In the genomic region with DNA sequence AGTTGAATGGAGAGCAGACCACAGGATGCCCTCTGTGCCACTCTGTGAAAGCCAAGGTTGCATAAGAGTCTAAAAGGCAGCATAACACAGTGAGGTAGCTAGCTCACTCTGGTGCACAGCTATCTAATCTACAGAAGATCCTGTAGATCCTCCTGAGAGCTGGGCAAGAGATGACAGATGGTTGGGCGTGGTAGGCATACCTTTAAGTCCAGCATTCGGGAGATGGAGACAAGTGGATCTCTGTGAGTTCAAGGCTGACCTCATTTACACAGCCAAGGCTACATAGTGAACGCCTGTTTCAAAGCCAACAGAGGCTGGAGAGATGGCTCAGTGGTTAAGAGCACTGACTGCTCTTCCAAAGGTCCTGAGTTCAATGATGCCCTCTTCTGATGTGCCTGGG, we compare ENCODE assay signal across 28 mouse cellular contexts. TPM values are rescaled to one million over a fixed set of nuclear protein-coding genes. Genes with fewer than 3 reads are reported as not detected.
"Had no signal": no experiment of that assay in that cellular context is flagged by ENCODE, and none has a peak within 500 bp of the region (broad histone marks: within the 10 kb centered on the region; RNA-seq: fewer than 3 reads in every experiment).

No protein-coding gene starts in this region.

- H3K27ac ChIP-seq: heart, adult 2 months; heart, embryonic 13.5 days; heart, embryonic 15.5 days; hindbrain, embryonic 13.5 days; hindbrain, embryonic 15.5 days; hindbrain, postnatal 0 days; kidney, postnatal 0 days; limb, embryonic 13.5 days; limb, embryonic 15.5 days; liver, embryonic 12.5 days; liver, embryonic 14.5 days had no signal

- H3K27me3 ChIP-seq: heart, embryonic 13.5 days; heart, embryonic 15.5 days; hindbrain, embryonic 13.5 days; hindbrain, embryonic 15.5 days; limb, embryonic 13.5 days; limb, embryonic 15.5 days; liver, embryonic 12.5 days had no signal

- H3K4me3 ChIP-seq: heart, adult 2 months; heart, embryonic 13.5 days; heart, embryonic 15.5 days; hindbrain, embryonic 13.5 days; hindbrain, embryonic 15.5 days; limb, embryonic 13.5 days; limb, embryonic 15.5 days; liver, embryonic 12.5 days had no signal

- H3K36me3 ChIP-seq: heart, embryonic 13.5 days; heart, embryonic 15.5 days; hindbrain, embryonic 13.5 days; hindbrain, embryonic 15.5 days; limb, embryonic 13.5 days; limb, embryonic 15.5 days; liver, embryonic 12.5 days had no signal

- ATAC-seq: hindbrain, postnatal 0 days; intestine, embryonic 16.5 days; liver, embryonic 12.5 days had no signal

- H3K4me1 ChIP-seq: heart, embryonic 13.5 days; heart, embryonic 15.5 days; hindbrain, embryonic 13.5 days; hindbrain, embryonic 15.5 days; limb, embryonic 13.5 days; limb, embryonic 15.5 days; liver, embryonic 12.5 days had no signal

- H3K9ac ChIP-seq: heart, embryonic 13.5 days; heart, embryonic 15.5 days; hindbrain, embryonic 13.5 days; hindbrain, embryonic 15.5 days; limb, embryonic 13.5 days; limb, embryonic 15.5 days; liver, embryonic 12.5 days; liver, embryonic 14.5 days had no signal

- DNase-seq: gastrocnemius, postnatal 14 days; gastrocnemius, postnatal 36 days; heart, adult 11 months; heart, adult 2 months; heart, postnatal 14 days; heart, postnatal 36 days; kidney, adult 11 months; kidney, adult 2 months; kidney, adult 9 months; kidney, postnatal 14 days; kidney, postnatal 36 days; layer of hippocampus, adult 9-11 months; layer of hippocampus, postnatal 36 days; left cerebral cortex, postnatal 4 days had no signal

- H3K9me3 ChIP-seq: heart, embryonic 13.5 days; heart, embryonic 15.5 days; hindbrain, embryonic 13.5 days; hindbrain, embryonic 15.5 days; limb, embryonic 13.5 days; limb, embryonic 15.5 days; liver, embryonic 12.5 days had no signal

- H3K4me2 ChIP-seq: heart, embryonic 11.5 days; heart, embryonic 13.5 days; heart, embryonic 15.5 days; hindbrain, embryonic 13.5 days; hindbrain, embryonic 15.5 days; limb, embryonic 13.5 days; limb, embryonic 15.5 days; liver, embryonic 12.5 days had no signal

RNA-seq across cellular contexts. Expression of a gene that starts 11.9 kb away (rescaled TPM):
- polyA plus RNA-seq: heart, adult 2 months; kidney, postnatal 0 days; large intestine, adult 2 months; liver, adult 2 months; liver, embryonic 12.5 days had no signal
